Mouse (Mus musculus): Measurements from ENCODE around the gene Ccdc6. TPM values are rescaled to one million over a fixed set of nuclear protein-coding genes. Genes with fewer than 3 reads are reported as not detected.

Ccdc6 gene
- total and polyA plus RNA-seq, 3 experiments: 25.4 to 143 (median 42.0) TPM

- no peaks in the 10 kb centered on the region for H3K27me3 ChIP-seq (ENCODE audit: control insufficient read depth in 1 of 2, insufficient read depth in 2 of 2, low read length in 2 of 2)
- no peaks in the 10 kb centered on the region for H3K36me3 ChIP-seq (ENCODE audit: control insufficient read depth in 1 of 2, insufficient read depth in 2 of 2, low read length in 2 of 2)
- H3K4me1 ChIP-seq (ENCODE audit: control insufficient read depth in 1 of 2, insufficient read depth in 2 of 2, low read length in 2 of 2): no peaks in the 10 kb centered on the region
- no peaks in the 10 kb centered on the region for H3K9me3 ChIP-seq (replicated peaks; ENCODE audit: insufficient read depth, low read length)
- no peak for DNase-seq (ENCODE audit: low read depth, low spot score)
- H3K27ac ChIP-seq (ENCODE audit: control insufficient read depth, low read depth, low read length): no peak overlapping the region
- no peak overlapping the region for H3K9ac ChIP-seq (ENCODE audit: control insufficient read depth, low read depth, low read length, poor library complexity, severe bottlenecking)
- no peaks in the 10 kb centered on the region for H3K79me2 ChIP-seq (ENCODE audit: control insufficient read depth, insufficient read depth, low read length, poor library complexity)
- TF ChIP-seq CHD1 (IDR thresholded peaks at IDR 0.05; ENCODE audit: low read depth, low read length) (no peak), MAX (IDR thresholded peaks at IDR 0.05; ENCODE audit: low read length) (no peak), ZMIZ1 (IDR thresholded peaks at IDR 0.05; ENCODE audit: low read depth, low read length) (no peak), KAT2A (conservative IDR thresholded peaks at IDR 0.05; ENCODE audit: low read depth, low read length) (no peak), MAFK (IDR thresholded peaks at IDR 0.05; ENCODE audit: borderline replicate concordance, low read depth, low read length) (no peak), MXI1 (IDR thresholded peaks at IDR 0.05; ENCODE audit: low read depth, low read length) (no peak), SMC3 (IDR thresholded peaks at IDR 0.05; ENCODE audit: low read depth, low read length) (no peak), RCOR1 (IDR thresholded peaks at IDR 0.05; ENCODE audit: low read depth, low read length) (no peak), RAD21 (IDR thresholded peaks at IDR 0.05; ENCODE audit: low read depth, low read length) (no peak), NELFE (IDR thresholded peaks at IDR 0.05; ENCODE audit: low read depth, low read length) (no peak), MYC (IDR thresholded peaks at IDR 0.05; ENCODE audit: low read depth, low read length) (no peak), GATA1 (IDR thresholded peaks at IDR 0.05; ENCODE audit: low read depth, low read length) (no peak), TCF12 (IDR thresholded peaks at IDR 0.05; ENCODE audit: low read depth, low read length) (no peak), SIN3A (IDR thresholded peaks at IDR 0.05; ENCODE audit: low read length) (no peak)
- H3K4me3 ChIP-seq (ENCODE audit: control insufficient read depth in 1 of 2, insufficient read depth in 1 of 2, low read depth in 2 of 2, low read length in 2 of 2): no peak overlapping the region
Observed at GRCm38 (mm10) chr10:70069321-70069720, 27.6 kb upstream of the Ccdc6 start.

- DNase-seq (ENCODE audit: low read depth, low spot score): no peak
- no peaks in the 10 kb centered on the region for H3K9me3 ChIP-seq (replicated peaks; ENCODE audit: insufficient read depth, low read length)
- no peaks in the 10 kb centered on the region for H3K4me1 ChIP-seq (ENCODE audit: control insufficient read depth in 1 of 2, insufficient read depth in 2 of 2, low read length in 2 of 2)
- H3K9ac ChIP-seq (ENCODE audit: control insufficient read depth, low read depth, low read length, poor library complexity, severe bottlenecking): no peak overlapping the region
- H3K79me2 ChIP-seq (ENCODE audit: control insufficient read depth, insufficient read depth, low read length, poor library complexity): no peaks in the 10 kb centered on the region
- TF ChIP-seq POLR2A (IDR thresholded peaks at IDR 0.05; ENCODE audit: control insufficient read depth in 1 of 2, insufficient read depth in 1 of 2, low read depth in 1 of 2, low read length in 2 of 2, poor library complexity in 1 of 2): no peak
- TF ChIP-seq ZNF384 (IDR thresholded peaks at IDR 0.05; ENCODE audit: low read depth, low read length): no peak
- no peak for TF ChIP-seq RAD21 (IDR thresholded peaks at IDR 0.05; ENCODE audit: low read depth, low read length)
- TF ChIP-seq ETS1 (IDR thresholded peaks at IDR 0.05; ENCODE audit: low read depth, low read length): no peak
- TF ChIP-seq MAFK (IDR thresholded peaks at IDR 0.05; ENCODE audit: borderline replicate concordance, low read depth, low read length): no peak
- no peak for TF ChIP-seq SIN3A (IDR thresholded peaks at IDR 0.05; ENCODE audit: low read length)
- no peak for TF ChIP-seq POLR2AphosphoS2 (IDR thresholded peaks at IDR 0.05; ENCODE audit: low read length)
- no peak for TF ChIP-seq KAT2A (conservative IDR thresholded peaks at IDR 0.05; ENCODE audit: low read depth, low read length)
- TF ChIP-seq MYB (IDR thresholded peaks at IDR 0.05; ENCODE audit: low read depth, low read length): no peak
- TF ChIP-seq GATA1 (IDR thresholded peaks at IDR 0.05; ENCODE audit: low read depth, low read length): no peak
- TF ChIP-seq GABPA (IDR thresholded peaks at IDR 0.05; ENCODE audit: low read depth, low read length): no peak
- no peak for TF ChIP-seq ZMIZ1 (IDR thresholded peaks at IDR 0.05; ENCODE audit: low read depth, low read length)
- TF ChIP-seq MAX (IDR thresholded peaks at IDR 0.05; ENCODE audit: low read length): no peak
- no peak for TF ChIP-seq MAZ (IDR thresholded peaks at IDR 0.05; ENCODE audit: low read depth, low read length)
- no peak for TF ChIP-seq SMC3 (IDR thresholded peaks at IDR 0.05; ENCODE audit: low read depth, low read length)
- H3K27ac ChIP-seq (ENCODE audit: control insufficient read depth, low read depth, low read length): no peak overlapping the region
- no peaks in the 10 kb centered on the region for H3K36me3 ChIP-seq (ENCODE audit: control insufficient read depth in 1 of 2, insufficient read depth in 2 of 2, low read length in 2 of 2)
- no peak overlapping the region for H3K4me3 ChIP-seq (ENCODE audit: control insufficient read depth in 1 of 2, insufficient read depth in 1 of 2, low read depth in 2 of 2, low read length in 2 of 2)
- H3K27me3 ChIP-seq (ENCODE audit: control insufficient read depth in 1 of 2, insufficient read depth in 2 of 2, low read length in 2 of 2): no peaks in the 10 kb centered on the region; a peak in 1 of 4 replicates
Observed at GRCm38 (mm10) chr10:70071334-70071733, 25.6 kb upstream of the Ccdc6 start.
